Mouse (Mus musculus) lung, postnatal 10 days (tissue): ENCODE measurements around the gene Iqcg.
"Not testable (repeated sequence)": the region's sequence is repeated elsewhere in the genome, so short reads cannot be mapped to it uniquely, and the experiment has no call there.

Source experiments
- DNase-seq: peaks from one replicate; pipeline ENCODE4 v3.0.0; 2021

Gene Iqcg

GRCm38 (mm10) chr16:33056095-33056785 lies at the start of gene Iqcg, which contains the start of gene Rpl35a:
Iqcg (minus strand) TSS chr16:33056218.
Rpl35a (plus strand) TSS chr16:33056453.
- peak; percentile 92 for DNase-seq

- DNase-seq, result no peak
These were observed 29.6 kb upstream of the Iqcg start for GRCm38 (mm10) chr16:33085666-33086065.

GRCm38 (mm10) chr16:33083996-33084395 lies 28.0 kb upstream of the Iqcg start:
- no peak for DNase-seq

GRCm38 (mm10) chr16:33082951-33083350 lies 26.9 kb upstream of the Iqcg start:
- no peak for DNase-seq

GRCm38 (mm10) chr16:33080063-33080462 lies 24.0 kb upstream of the Iqcg start:
- DNase-seq, result no peak

GRCm38 (mm10) chr16:33077069-33077627 lies 21.1 kb upstream of the Iqcg start:
- DNase-seq, result no peak

- DNase-seq, result no peak
These were observed 20.1 kb upstream of the Iqcg start for GRCm38 (mm10) chr16:33076078-33076477.

- DNase-seq, result no peak
These were observed 18.9 kb upstream of the Iqcg start for GRCm38 (mm10) chr16:33074967-33075366.

- DNase-seq, result no peak
These were observed 17.0 kb upstream of the Iqcg start for GRCm38 (mm10) chr16:33072871-33073557.

GRCm38 (mm10) chr16:33070928-33071327 lies 14.9 kb upstream of the Iqcg start:
- no peak for DNase-seq

- no peak for DNase-seq
These were observed 8.6 kb upstream of the Iqcg start for GRCm38 (mm10) chr16:33064636-33065035.

GRCm38 (mm10) chr16:33063267-33063666 lies 7.2 kb upstream of the Iqcg start:
- no peak for DNase-seq

GRCm38 (mm10) chr16:33062682-33063131 lies 6.7 kb upstream of the Iqcg start:
- DNase-seq, result peak; percentile 66

GRCm38 (mm10) chr16:33062024-33062681 lies 6.1 kb upstream of the Iqcg start, which contains the start of gene Lmln:
Lmln (plus strand) TSS chr16:33062521.
- peak; percentile 93 for DNase-seq

- no peak for DNase-seq
These were observed 5.4 kb upstream of the Iqcg start for GRCm38 (mm10) chr16:33061400-33061799.

- DNase-seq, result no peak
These were observed 4.9 kb upstream of the Iqcg start for GRCm38 (mm10) chr16:33060926-33061325.

- DNase-seq, result no peak
These were observed 3.5 kb upstream of the Iqcg start for GRCm38 (mm10) chr16:33059471-33059870.

GRCm38 (mm10) chr16:33058656-33059055 lies 2.6 kb upstream of the Iqcg start:
- DNase-seq, result not testable (repeated sequence)

- DNase-seq, result no peak
These were observed 2.0 kb upstream of the Iqcg start for GRCm38 (mm10) chr16:33058033-33058432.

- peak; percentile 45 for DNase-seq
These were observed 768 bp upstream of the Iqcg start for GRCm38 (mm10) chr16:33056786-33057185.

GRCm38 (mm10) chr16:33055655-33056054 lies 363 bp downstream of the Iqcg start:
- DNase-seq, result no peak

- DNase-seq, result not testable (repeated sequence)
These were observed 1.1 kb downstream of the Iqcg start for GRCm38 (mm10) chr16:33054927-33055326.

GRCm38 (mm10) chr16:33053141-33053540 lies 2.9 kb downstream of the Iqcg start:
- no peak for DNase-seq
